Mouse (Mus musculus) liver, adult 2 months (tissue): ENCODE measurements around the gene Cbln1.

ENCODE experiments used
- CTCF ChIP-seq: fragments of 200-500 bp; IDR thresholded peaks from 2 replicates; pipeline ENCODE4 v1.5.1; 2011; ENCODE audit warnings: low read depth, low read length, control low read depth
- POLR2A ChIP-seq: fragments of 200-500 bp; IDR thresholded peaks from 2 replicates; pipeline ENCODE4 v1.6.1; 2011; ENCODE audit warnings: low read length, control low read depth; ENCODE audit not compliant: insufficient read depth; ENCODE audit errors: extremely low read depth

GRCm38 (mm10) chr8:87456949-87457348, 15.5 kb downstream of the Cbln1 start:
- no peak for TF ChIP-seq CTCF
- TF ChIP-seq POLR2A: no peak
